10 mouse cellular contexts compared by ENCODE assay signal in the genomic region with DNA sequence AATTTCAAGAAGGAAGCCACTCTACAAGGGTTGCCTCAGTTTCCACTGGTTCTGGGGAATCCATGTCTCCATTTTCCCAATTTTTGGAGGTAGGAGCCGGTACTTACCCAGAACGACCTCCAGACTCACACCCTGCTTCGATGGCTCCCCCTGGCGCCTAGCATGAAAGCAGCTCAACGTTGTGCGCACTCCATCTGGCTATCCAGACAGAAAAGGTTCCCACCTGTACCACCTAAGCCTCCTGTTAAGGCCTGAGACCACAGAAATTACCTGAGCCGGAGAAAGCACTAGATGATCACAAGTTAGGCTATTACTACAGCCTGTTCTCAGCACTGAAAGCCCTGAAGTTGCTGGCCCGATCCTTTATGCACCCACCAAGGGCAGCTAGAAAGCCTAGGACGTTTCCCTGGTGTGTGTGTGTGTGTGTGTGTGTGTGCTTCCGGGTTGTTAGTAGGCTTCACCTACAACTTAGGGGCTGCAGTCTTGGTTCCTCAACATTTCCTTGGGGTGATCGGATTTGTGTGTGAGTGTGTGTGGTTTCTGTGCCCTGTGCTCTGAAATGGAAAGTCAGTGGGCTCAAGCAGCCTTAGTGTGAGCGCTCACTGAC. TPM values are rescaled to one million over a fixed set of nuclear protein-coding genes. Genes with fewer than 3 reads are reported as not detected.
DNase-seq lines count a peak whose midpoint lies in the region; ATAC-seq and TF ChIP-seq lines count a peak whose summit lies in the region.
"Had no signal": no experiment of that assay in that cellular context is flagged by ENCODE, and none has a peak within 500 bp of the region (broad histone marks: within the 10 kb centered on the region; RNA-seq: fewer than 3 reads in every experiment).

No protein-coding gene starts in this region.

- H3K4me3 ChIP-seq in gastrocnemius, adult 2 months, result no peak overlapping the region
- no peak overlapping the region for H3K4me3 ChIP-seq in neural tube, embryonic 15.5 days (replicated peaks)
- no peak overlapping the region for H3K4me3 ChIP-seq in neural tube, embryonic 11.5 days (ENCODE audit: low read depth, low read length)
- H3K4me3 ChIP-seq: heart, embryonic 15.5 days; liver, embryonic 15.5 days had no signal

- intact Hi-C loops in gastrocnemius, adult 2 months (cut with DNase I), result loop anchor here (5.0 to 10.0 kb wide), 2 partner anchors 204 to 1142 kb away; no protein-coding TSS in a partner anchor

- H3K9me3 ChIP-seq in neural tube, embryonic 15.5 days (replicated peaks), result no peaks in the 10 kb centered on the region
- H3K9me3 ChIP-seq in neural tube, embryonic 11.5 days (ENCODE audit: control insufficient read depth, low read length), result no peaks in the 10 kb centered on the region
- H3K9me3 ChIP-seq: heart, embryonic 15.5 days; liver, embryonic 15.5 days had no signal

- peaks cover 34% of the 10 kb centered on the region for H3K4me1 ChIP-seq in neural tube, embryonic 15.5 days
- peaks cover 28% of the 10 kb centered on the region for H3K4me1 ChIP-seq in neural tube, embryonic 11.5 days (ENCODE audit: control insufficient read depth, insufficient read depth, low read length)
- H3K4me1 ChIP-seq: liver, embryonic 15.5 days had no signal

- H3K4me2 ChIP-seq in neural tube, embryonic 15.5 days, result no peak overlapping the region
- no peak overlapping the region for H3K4me2 ChIP-seq in neural tube, embryonic 11.5 days (ENCODE audit: low read depth)
- H3K4me2 ChIP-seq: heart, embryonic 15.5 days; liver, embryonic 15.5 days had no signal

- no peak for DNase-seq in gastrocnemius, adult 2 months
- DNase-seq in gastrocnemius, postnatal 10 days, result no peak
- DNase-seq in neural tube, embryonic 10.5 days (ENCODE audit: extremely low spot score, low spot score), result peak; percentile 47
- peak; percentile 48 for DNase-seq in neural tube, embryonic 11.5 days (ENCODE audit: low spot score)
- DNase-seq in spleen, postnatal 14 days (ENCODE audit: low spot score in 2 of 2), result no peak
- no peak for DNase-seq in heart, adult 11 months

- H3K9ac ChIP-seq in neural tube, embryonic 15.5 days (replicated peaks), result no peak overlapping the region
- no peak overlapping the region for H3K9ac ChIP-seq in neural tube, embryonic 11.5 days (ENCODE audit: low read length)
- H3K9ac ChIP-seq: heart, embryonic 15.5 days; liver, embryonic 15.5 days had no signal

- H3K36me3 ChIP-seq in neural tube, embryonic 15.5 days, result no peaks in the 10 kb centered on the region
- peaks cover 2% of the 10 kb centered on the region; the same call in 1 of the 2 replicates for H3K36me3 ChIP-seq in neural tube, embryonic 11.5 days (ENCODE audit: control insufficient read depth, insufficient read depth, low read length)
- H3K36me3 ChIP-seq: heart, embryonic 15.5 days; liver, embryonic 15.5 days had no signal

- H3K27me3 ChIP-seq in neural tube, embryonic 15.5 days (replicated peaks), result no peaks in the 10 kb centered on the region
- no peaks in the 10 kb centered on the region for H3K27me3 ChIP-seq in neural tube, embryonic 11.5 days (ENCODE audit: control insufficient read depth, insufficient read depth, low read length)

- no peak for ATAC-seq in neural tube, embryonic 15.5 days (ENCODE audit: low FRiP score)
- ATAC-seq in hematopoietic stem cell, adult 5-6 weeks (replicated peaks in 1 of 2; ENCODE audit: insufficient read depth in 1 of 2, low FRiP score in 2 of 2, low TSS enrichment in 1 of 2, low read depth in 1 of 2, poor library complexity in 2 of 2, severe bottlenecking in 2 of 2), result peak; percentile 38 to 56; a peak in 3 of 4 replicates
- ATAC-seq in neural tube, embryonic 11.5 days (ENCODE audit: insufficient read depth, low FRiP score, low TSS enrichment), result no peak

- 27% methylated on average over 12 of the region's 12 CpGs for WGBS in neural tube, embryonic 15.5 days
- 15% methylated on average over 12 of the region's 12 CpGs for WGBS in neural tube, embryonic 11.5 days

- TF ChIP-seq CTCF in gastrocnemius, adult 2 months (IDR thresholded peaks at IDR 0.05), result peak; percentile 57

- no peak overlapping the region for H3K27ac ChIP-seq in gastrocnemius, adult 2 months
- no peak overlapping the region for H3K27ac ChIP-seq in neural tube, embryonic 15.5 days (replicated peaks)
- H3K27ac ChIP-seq in neural tube, embryonic 11.5 days (ENCODE audit: low read depth, low read length), result no peak overlapping the region
- H3K27ac ChIP-seq: heart, embryonic 15.5 days; liver, embryonic 15.5 days had no signal

RNA-seq across cellular contexts. Expression of gene Nr2f1, which starts 13.1 kb away (rescaled TPM):
- total RNA-seq in gastrocnemius, adult 2 months (2021), result under 1 TPM; 0.41 to 0.56 TPM
- total RNA-seq in gastrocnemius, postnatal 10 days (2021), result 1 to 10 TPM; 3.0 to 3.3 TPM
- polyA plus RNA-seq in neural tube, embryonic 15.5 days (2015; fragmentation: Nextera tagmentation; extraction: Ambion mirVana), result 30.3 and 37.8 TPM in 2 replicates
- total RNA-seq in hematopoietic stem cell, adult 5-6 weeks (2017), result not detected in 2 replicates
- 61.2 and 62.9 TPM in 2 replicates for polyA plus RNA-seq in neural tube, embryonic 11.5 days (2014; fragmentation: Nextera tagmentation; extraction: Ambion mirVana)

Comparison
In these comparisons a context has a peak if more than half of its experiments do, and no peak if none do; other contexts are left out.
1. DNase-seq: peak in neural tube, embryonic 10.5 days (single experiment) and neural tube, embryonic 11.5 days (single experiment); none in gastrocnemius, adult 2 months (single experiment), gastrocnemius, postnatal 10 days (single experiment), spleen, postnatal 14 days (0 of 2) and heart, adult 11 months (single experiment).
2. ATAC-seq: peak in hematopoietic stem cell, adult 5-6 weeks (2 of 2); none in neural tube, embryonic 15.5 days (single experiment) and neural tube, embryonic 11.5 days (single experiment).